Mouse (Mus musculus): ENCODE data around the gene Rnaseh2b. TPM values are rescaled to one million over a fixed set of nuclear protein-coding genes. Genes with fewer than 3 reads are reported as not detected.

Gene Rnaseh2b
- total RNA-seq, 1 experiment: 16.4 TPM

- no peaks in the 10 kb centered on the region for H3K4me1 ChIP-seq (ENCODE audit: control insufficient read depth in 2 of 2, insufficient read depth in 2 of 2, low read length in 2 of 2, poor library complexity in 1 of 2)
- in situ Hi-C loops (cut with MboI; ENCODE audit: low sequenced_read_pairs in 2 of 2, unreplicated experiment in 2 of 2): no loop called here
- H3K36me3 ChIP-seq (ENCODE audit: control insufficient read depth, insufficient read depth, low read length, poor library complexity, severe bottlenecking): no peaks in the 10 kb centered on the region
- TF ChIP-seq ZC3H11A (IDR thresholded peaks at IDR 0.05; ENCODE audit: borderline replicate concordance, low read depth, low read length) (no peak), MAFK (IDR thresholded peaks at IDR 0.05; ENCODE audit: insufficient read depth, low read depth, low read length) (no peak), CHD2 (IDR thresholded peaks at IDR 0.05; ENCODE audit: low read depth, low read length) (no peak), ZNF384 (IDR thresholded peaks at IDR 0.05; ENCODE audit: low read depth, low read length) (no peak), HCFC1 (IDR thresholded peaks at IDR 0.05; ENCODE audit: borderline replicate concordance, insufficient read depth, low read length) (no peak)
- no peak for DNase-seq (ENCODE audit: low read depth, low spot score)
- no peak overlapping the region for H3K9ac ChIP-seq (ENCODE audit: insufficient read depth, low read depth, low read length, poor library complexity, severe bottlenecking)
- no peak overlapping the region for H3K27ac ChIP-seq (ENCODE audit: insufficient read depth, low read depth, low read length, poor library complexity, severe bottlenecking)
- H3K4me3 ChIP-seq (ENCODE audit: insufficient read depth in 1 of 2, low read depth in 1 of 2, low read length in 2 of 2, poor library complexity in 1 of 2, severe bottlenecking in 1 of 2): no peak overlapping the region
- no peaks in the 10 kb centered on the region for H3K9me3 ChIP-seq (ENCODE audit: control insufficient read depth, insufficient read depth, low read depth, low read length)
Observed at GRCm38 (mm10) chr14:62256066-62256465, 36.3 kb upstream of the Rnaseh2b start.

- Histone ChIP-seq H3K4me1 (ENCODE audit: control insufficient read depth in 2 of 2, insufficient read depth in 2 of 2, low read length in 2 of 2, poor library complexity in 1 of 2) (no peaks in the 10 kb centered on the region), H3K9me3 (ENCODE audit: control insufficient read depth, insufficient read depth, low read depth, low read length) (no peaks in the 10 kb centered on the region), H3K36me3 (ENCODE audit: control insufficient read depth, insufficient read depth, low read length, poor library complexity, severe bottlenecking) (no peaks in the 10 kb centered on the region), H3K9ac (ENCODE audit: insufficient read depth, low read depth, low read length, poor library complexity, severe bottlenecking) (no peak overlapping the region), H3K27ac (ENCODE audit: insufficient read depth, low read depth, low read length, poor library complexity, severe bottlenecking) (no peak overlapping the region), H3K4me3 (ENCODE audit: insufficient read depth in 1 of 2, low read depth in 1 of 2, low read length in 2 of 2, poor library complexity in 1 of 2, severe bottlenecking in 1 of 2) (no peak overlapping the region)
- in situ Hi-C loops (cut with MboI; ENCODE audit: low sequenced_read_pairs in 2 of 2, unreplicated experiment in 2 of 2): no loop called here
- DNase-seq (ENCODE audit: low read depth, low spot score): no peak
- no peak for TF ChIP-seq CHD2 (IDR thresholded peaks at IDR 0.05; ENCODE audit: low read depth, low read length)
- no peak for TF ChIP-seq HCFC1 (IDR thresholded peaks at IDR 0.05; ENCODE audit: borderline replicate concordance, insufficient read depth, low read length)
- TF ChIP-seq ZNF384 (IDR thresholded peaks at IDR 0.05; ENCODE audit: low read depth, low read length): no peak
- TF ChIP-seq MAFK (IDR thresholded peaks at IDR 0.05; ENCODE audit: insufficient read depth, low read depth, low read length): no peak
- TF ChIP-seq ZC3H11A (IDR thresholded peaks at IDR 0.05; ENCODE audit: borderline replicate concordance, low read depth, low read length): no peak
Observed at GRCm38 (mm10) chr14:62258125-62258524, 34.3 kb upstream of the Rnaseh2b start.

- in situ Hi-C loops (cut with MboI; ENCODE audit: low sequenced_read_pairs in 2 of 2, unreplicated experiment in 2 of 2): no loop called here
- H3K27ac ChIP-seq (ENCODE audit: insufficient read depth, low read depth, low read length, poor library complexity, severe bottlenecking): no peak overlapping the region
- no peak for TF ChIP-seq HCFC1 (IDR thresholded peaks at IDR 0.05; ENCODE audit: borderline replicate concordance, insufficient read depth, low read length)
- TF ChIP-seq ZNF384 (IDR thresholded peaks at IDR 0.05; ENCODE audit: low read depth, low read length): no peak
- no peak for TF ChIP-seq MAFK (IDR thresholded peaks at IDR 0.05; ENCODE audit: insufficient read depth, low read depth, low read length)
- TF ChIP-seq CHD2 (IDR thresholded peaks at IDR 0.05; ENCODE audit: low read depth, low read length): no peak
- TF ChIP-seq ZC3H11A (IDR thresholded peaks at IDR 0.05; ENCODE audit: borderline replicate concordance, low read depth, low read length): no peak
- H3K9ac ChIP-seq (ENCODE audit: insufficient read depth, low read depth, low read length, poor library complexity, severe bottlenecking): no peak overlapping the region
- no peaks in the 10 kb centered on the region for H3K9me3 ChIP-seq (ENCODE audit: control insufficient read depth, insufficient read depth, low read depth, low read length)
- no peak overlapping the region for H3K4me3 ChIP-seq (ENCODE audit: insufficient read depth in 1 of 2, low read depth in 1 of 2, low read length in 2 of 2, poor library complexity in 1 of 2, severe bottlenecking in 1 of 2)
- DNase-seq (ENCODE audit: low read depth, low spot score): no peak
- no peaks in the 10 kb centered on the region for H3K36me3 ChIP-seq (ENCODE audit: control insufficient read depth, insufficient read depth, low read length, poor library complexity, severe bottlenecking)
- H3K4me1 ChIP-seq (ENCODE audit: control insufficient read depth in 2 of 2, insufficient read depth in 2 of 2, low read length in 2 of 2, poor library complexity in 1 of 2): no peaks in the 10 kb centered on the region
Observed at GRCm38 (mm10) chr14:62258978-62259536, 33.3 kb upstream of the Rnaseh2b start.

- in situ Hi-C loops (cut with MboI; ENCODE audit: low sequenced_read_pairs in 2 of 2, unreplicated experiment in 2 of 2): no loop called here
- Histone ChIP-seq H3K9me3 (ENCODE audit: control insufficient read depth, insufficient read depth, low read depth, low read length) (peaks cover 8% of the 10 kb centered on the region), H3K4me1 (ENCODE audit: control insufficient read depth in 2 of 2, insufficient read depth in 2 of 2, low read length in 2 of 2, poor library complexity in 1 of 2) (no peaks in the 10 kb centered on the region), H3K27ac (ENCODE audit: insufficient read depth, low read depth, low read length, poor library complexity, severe bottlenecking) (no peak overlapping the region), H3K36me3 (ENCODE audit: control insufficient read depth, insufficient read depth, low read length, poor library complexity, severe bottlenecking) (no peaks in the 10 kb centered on the region), H3K4me3 (ENCODE audit: insufficient read depth in 1 of 2, low read depth in 1 of 2, low read length in 2 of 2, poor library complexity in 1 of 2, severe bottlenecking in 1 of 2) (no peak overlapping the region), H3K9ac (ENCODE audit: insufficient read depth, low read depth, low read length, poor library complexity, severe bottlenecking) (no peak overlapping the region)
- no peak for TF ChIP-seq MAFK (IDR thresholded peaks at IDR 0.05; ENCODE audit: insufficient read depth, low read depth, low read length)
- TF ChIP-seq HCFC1 (IDR thresholded peaks at IDR 0.05; ENCODE audit: borderline replicate concordance, insufficient read depth, low read length): no peak
- TF ChIP-seq ZNF384 (IDR thresholded peaks at IDR 0.05; ENCODE audit: low read depth, low read length): no peak
- no peak for TF ChIP-seq CHD2 (IDR thresholded peaks at IDR 0.05; ENCODE audit: low read depth, low read length)
- no peak for TF ChIP-seq ZC3H11A (IDR thresholded peaks at IDR 0.05; ENCODE audit: borderline replicate concordance, low read depth, low read length)
- DNase-seq (ENCODE audit: low read depth, low spot score): no peak
Observed at GRCm38 (mm10) chr14:62270698-62271396, 21.5 kb upstream of the Rnaseh2b start.
